Mouse (Mus musculus): ENCODE data around the gene Gramd1b. TPM values are rescaled to one million over a fixed set of nuclear protein-coding genes. Genes with fewer than 3 reads are reported as not detected.

The Gramd1b gene
- polyA plus RNA-seq, 1 experiment, result 0.02 TPM

DNA sequence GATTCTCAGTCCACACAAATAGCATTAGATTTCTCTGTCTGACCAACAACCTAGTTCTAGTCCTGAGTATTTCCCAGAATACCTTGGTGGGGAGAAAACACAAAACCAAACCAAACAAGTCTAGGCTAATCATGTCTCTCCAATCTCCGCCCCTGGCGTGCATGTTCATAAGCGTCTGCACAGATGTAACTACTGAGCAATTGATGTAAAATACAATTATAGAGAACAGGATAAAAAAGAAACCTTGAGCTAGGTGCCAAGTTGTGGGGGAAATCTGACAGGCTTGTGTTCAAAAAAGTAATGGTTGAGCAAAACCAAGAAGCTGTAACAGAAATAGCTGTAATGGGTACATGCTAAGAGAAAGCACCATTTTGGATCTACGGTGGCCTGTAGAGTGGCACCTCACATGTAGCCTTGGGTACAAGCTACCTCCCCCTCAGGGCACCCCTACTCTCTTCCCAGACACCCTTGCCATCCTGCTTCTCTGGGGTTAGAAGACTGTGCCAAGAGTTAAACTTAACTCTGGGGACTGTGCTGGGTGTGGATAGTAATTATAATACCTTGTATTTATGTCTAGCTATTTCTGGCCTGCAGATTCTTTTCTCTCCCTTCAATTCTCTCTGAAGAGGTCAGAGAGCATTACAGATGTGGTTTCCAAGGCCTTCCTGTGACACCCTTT lies 174.3 kb downstream of the Gramd1b start:
- Histone ChIP-seq H3K36me3 (ENCODE audit: control insufficient read depth) (no peaks in the 10 kb centered on the region), H3K4me1 (ENCODE audit: control insufficient read depth) (no peaks in the 10 kb centered on the region)

DNA sequence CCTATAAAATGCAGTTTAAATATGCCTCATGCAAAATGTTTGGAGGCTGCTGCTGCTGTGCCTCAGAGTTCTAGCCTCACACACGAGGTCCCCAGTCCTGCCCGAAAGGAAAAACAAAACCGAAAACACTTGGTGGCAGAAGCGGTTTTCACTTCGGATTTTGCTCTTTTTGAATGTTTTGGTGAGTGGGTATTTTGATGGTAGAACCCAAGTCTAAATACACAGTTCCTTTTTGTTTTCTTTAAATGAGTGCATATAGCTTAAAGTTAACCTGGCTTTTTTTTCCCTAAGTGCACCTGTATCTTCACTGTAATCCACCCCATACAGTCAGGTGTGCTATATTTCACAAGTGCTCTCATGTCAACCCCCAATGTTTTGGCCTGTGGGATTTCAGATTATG lies 174.8 kb downstream of the Gramd1b start:
- Histone ChIP-seq H3K9me3 (ENCODE audit: control insufficient read depth, low read length) (no peaks in the 10 kb centered on the region), H3K27me3 (ENCODE audit: control insufficient read depth) (no peaks in the 10 kb centered on the region), H3K4me1 (ENCODE audit: control insufficient read depth) (no peaks in the 10 kb centered on the region), H3K36me3 (ENCODE audit: control insufficient read depth) (no peaks in the 10 kb centered on the region), H3K4me3 (replicated peaks) (no peak overlapping the region)
- TF ChIP-seq GATA1 (IDR thresholded peaks at IDR 0.05; ENCODE audit: low read length) (no peak), TAL1 (IDR thresholded peaks at IDR 0.05; ENCODE audit: low read length) (no peak)

More for the DNA sequence above, 174.3 kb downstream of the Gramd1b start:
- Histone ChIP-seq H3K27me3 (ENCODE audit: control insufficient read depth) (no peaks in the 10 kb centered on the region), H3K9me3 (ENCODE audit: control insufficient read depth, low read length) (no peaks in the 10 kb centered on the region), H3K4me3 (replicated peaks) (no peak overlapping the region)
- TF ChIP-seq GATA1 (IDR thresholded peaks at IDR 0.05; ENCODE audit: low read length) (no peak), TAL1 (IDR thresholded peaks at IDR 0.05; ENCODE audit: low read length) (no peak)

DNA sequence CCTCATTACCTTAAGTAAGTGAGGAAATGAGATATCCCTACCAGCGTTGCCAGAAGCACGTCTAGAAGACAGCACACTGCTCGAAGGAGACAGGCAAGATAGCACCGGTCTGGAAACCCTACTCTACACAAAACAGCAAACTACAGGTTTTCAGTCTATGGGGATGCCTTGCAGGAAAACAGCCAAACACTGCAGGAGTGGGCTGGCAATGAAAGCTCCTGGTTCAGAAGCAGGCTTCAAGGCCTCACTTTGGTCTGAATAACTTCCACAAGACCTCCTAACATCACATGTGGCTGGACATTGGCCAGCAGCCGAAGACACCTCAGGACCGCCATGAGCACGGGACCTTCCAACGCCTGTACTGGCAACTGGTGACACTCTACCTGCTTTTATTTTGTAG lies 175.8 kb downstream of the Gramd1b start:
- Histone ChIP-seq H3K36me3 (ENCODE audit: control insufficient read depth) (no peaks in the 10 kb centered on the region), H3K27me3 (ENCODE audit: control insufficient read depth) (no peaks in the 10 kb centered on the region), H3K9me3 (ENCODE audit: control insufficient read depth, low read length) (no peaks in the 10 kb centered on the region), H3K4me1 (ENCODE audit: control insufficient read depth) (no peaks in the 10 kb centered on the region), H3K4me3 (replicated peaks) (no peak overlapping the region)
- TF ChIP-seq GATA1 (IDR thresholded peaks at IDR 0.05; ENCODE audit: low read length) (no peak), TAL1 (IDR thresholded peaks at IDR 0.05; ENCODE audit: low read length) (no peak)

DNA sequence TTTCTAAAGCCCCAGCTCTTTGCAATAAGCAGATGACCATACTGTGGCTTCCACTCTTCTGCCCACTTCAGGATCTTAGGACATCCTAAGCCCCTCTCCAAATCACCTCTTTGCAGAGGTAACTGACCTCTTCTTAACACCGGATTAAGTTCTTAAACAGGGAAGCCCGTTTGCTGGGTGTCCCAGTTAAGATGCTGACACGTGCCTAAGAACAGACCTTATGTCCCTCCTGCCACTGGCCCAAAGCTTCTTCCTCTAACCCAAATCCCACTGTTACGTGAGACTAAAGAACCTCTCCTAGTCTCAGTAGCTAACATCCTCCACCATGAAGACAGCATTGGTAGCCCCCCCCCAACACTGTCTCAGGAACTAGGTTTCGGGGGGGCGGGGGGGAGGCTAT lies 177.6 kb downstream of the Gramd1b start:
- Histone ChIP-seq H3K36me3 (ENCODE audit: control insufficient read depth) (no peaks in the 10 kb centered on the region), H3K4me3 (replicated peaks) (no peak overlapping the region), H3K27me3 (ENCODE audit: control insufficient read depth) (no peaks in the 10 kb centered on the region), H3K9me3 (ENCODE audit: control insufficient read depth, low read length) (no peaks in the 10 kb centered on the region), H3K4me1 (ENCODE audit: control insufficient read depth) (no peaks in the 10 kb centered on the region)
- TF ChIP-seq GATA1 (IDR thresholded peaks at IDR 0.05; ENCODE audit: low read length), result no peak

DNA sequence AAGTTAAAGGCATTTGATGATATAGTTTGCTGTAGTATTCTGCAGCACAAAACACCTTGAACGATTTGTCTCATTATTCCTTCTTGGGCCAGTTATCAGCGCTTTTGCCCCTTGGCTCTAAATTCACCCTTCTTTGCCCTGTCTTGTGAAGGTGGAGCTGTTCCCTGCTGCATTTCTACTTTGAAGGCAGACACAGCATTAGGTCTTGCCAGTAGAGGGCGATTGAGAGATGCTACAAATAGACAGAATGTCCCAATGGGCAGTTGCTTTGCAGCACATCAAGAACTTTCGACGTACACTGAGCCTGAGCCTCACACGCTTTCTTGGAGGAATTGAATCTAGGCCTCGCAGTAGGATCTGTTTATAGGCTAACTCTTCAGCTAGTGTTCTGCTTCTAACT lies 180.5 kb downstream of the Gramd1b start:
- Histone ChIP-seq H3K4me1 (ENCODE audit: control insufficient read depth) (no peaks in the 10 kb centered on the region), H3K27me3 (ENCODE audit: control insufficient read depth) (no peaks in the 10 kb centered on the region), H3K9me3 (ENCODE audit: control insufficient read depth, low read length) (no peaks in the 10 kb centered on the region), H3K36me3 (ENCODE audit: control insufficient read depth) (no peaks in the 10 kb centered on the region), H3K4me3 (replicated peaks) (no peak overlapping the region)
- no peak for TF ChIP-seq GATA1 (IDR thresholded peaks at IDR 0.05; ENCODE audit: low read length)
- TF ChIP-seq TAL1 (IDR thresholded peaks at IDR 0.05; ENCODE audit: low read length), result no peak

DNA sequence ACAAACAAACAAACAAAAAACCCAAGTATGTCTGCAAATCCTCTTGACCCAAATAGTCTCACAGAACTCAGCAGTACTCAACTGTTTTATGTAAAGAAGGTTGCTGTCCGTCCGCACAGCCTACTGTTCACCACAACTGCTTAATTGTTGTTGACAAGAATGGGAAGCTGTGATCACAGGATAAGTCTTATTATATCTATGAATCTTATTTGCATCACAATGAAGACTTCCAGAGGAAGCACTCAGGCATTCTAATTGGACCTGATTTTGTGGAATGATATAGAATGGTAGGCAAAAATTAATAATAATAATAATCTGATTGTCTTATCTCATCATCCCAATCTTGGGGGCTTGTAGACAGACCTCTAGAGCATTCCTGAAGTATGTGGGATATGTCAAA lies 181.1 kb downstream of the Gramd1b start:
- H3K9me3 ChIP-seq (ENCODE audit: control insufficient read depth, low read length), result no peaks in the 10 kb centered on the region
- no peak overlapping the region for H3K4me3 ChIP-seq (replicated peaks)
- TF ChIP-seq TAL1 (IDR thresholded peaks at IDR 0.05; ENCODE audit: low read length) (no peak), GATA1 (IDR thresholded peaks at IDR 0.05; ENCODE audit: low read length) (no peak)
- no peaks in the 10 kb centered on the region for H3K36me3 ChIP-seq (ENCODE audit: control insufficient read depth)
- H3K27me3 ChIP-seq (ENCODE audit: control insufficient read depth), result no peaks in the 10 kb centered on the region
- no peaks in the 10 kb centered on the region for H3K4me1 ChIP-seq (ENCODE audit: control insufficient read depth)

DNA sequence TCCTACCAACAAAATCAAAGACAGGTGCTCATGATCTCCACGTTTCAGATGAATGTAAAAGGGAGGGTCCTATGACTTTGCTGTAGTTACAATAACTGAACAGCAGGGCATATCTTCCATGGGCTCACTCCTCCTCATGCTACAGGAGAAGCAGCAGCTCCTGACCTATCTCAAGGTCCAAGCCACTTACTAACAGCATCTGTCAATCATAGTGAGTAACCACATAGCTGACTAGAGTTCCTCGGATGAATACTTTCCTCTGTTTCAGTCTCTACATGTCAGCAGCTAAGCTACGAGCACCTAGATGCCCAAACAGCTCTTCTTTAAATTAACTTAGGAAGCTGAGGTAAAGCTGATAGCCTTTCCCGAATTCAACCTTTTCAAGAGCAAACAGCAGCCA lies 181.6 kb downstream of the Gramd1b start:
- Histone ChIP-seq H3K4me3 (replicated peaks) (no peak overlapping the region), H3K36me3 (ENCODE audit: control insufficient read depth) (no peaks in the 10 kb centered on the region), H3K4me1 (ENCODE audit: control insufficient read depth) (no peaks in the 10 kb centered on the region), H3K27me3 (ENCODE audit: control insufficient read depth) (no peaks in the 10 kb centered on the region), H3K9me3 (ENCODE audit: control insufficient read depth, low read length) (no peaks in the 10 kb centered on the region)
- TF ChIP-seq GATA1 (IDR thresholded peaks at IDR 0.05; ENCODE audit: low read length) (no peak), TAL1 (IDR thresholded peaks at IDR 0.05; ENCODE audit: low read length) (no peak)

DNA sequence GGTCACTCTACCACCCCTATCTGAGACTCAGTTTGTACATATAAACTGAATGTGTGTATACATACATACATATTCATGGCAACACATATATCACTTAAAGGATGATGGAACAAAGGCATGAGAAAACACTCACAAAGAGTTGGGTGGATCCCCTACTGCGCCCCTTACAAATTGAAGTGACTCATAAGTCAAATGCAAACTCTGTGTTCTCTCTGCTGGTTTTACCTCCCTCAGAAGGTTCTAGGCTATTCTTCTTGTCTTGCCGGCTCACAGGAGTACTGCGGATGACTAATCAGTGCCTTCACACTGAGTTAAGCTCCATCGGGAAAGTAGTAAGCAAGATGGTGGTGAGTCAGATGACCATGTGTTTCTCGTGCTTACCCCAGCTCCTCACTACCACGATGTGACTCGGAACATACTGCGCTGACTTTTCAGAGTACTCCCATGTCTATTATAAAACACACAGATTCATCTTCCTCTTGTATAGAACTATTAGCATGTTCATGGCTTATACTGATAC lies 182.4 kb downstream of the Gramd1b start:
- Histone ChIP-seq H3K27me3 (ENCODE audit: control insufficient read depth) (no peaks in the 10 kb centered on the region), H3K4me3 (replicated peaks) (no peak overlapping the region), H3K36me3 (ENCODE audit: control insufficient read depth) (no peaks in the 10 kb centered on the region), H3K9me3 (ENCODE audit: control insufficient read depth, low read length) (no peaks in the 10 kb centered on the region), H3K4me1 (ENCODE audit: control insufficient read depth) (no peaks in the 10 kb centered on the region)
- TF ChIP-seq GATA1 (IDR thresholded peaks at IDR 0.05; ENCODE audit: low read length) (no peak), TAL1 (IDR thresholded peaks at IDR 0.05; ENCODE audit: low read length) (no peak)

DNA sequence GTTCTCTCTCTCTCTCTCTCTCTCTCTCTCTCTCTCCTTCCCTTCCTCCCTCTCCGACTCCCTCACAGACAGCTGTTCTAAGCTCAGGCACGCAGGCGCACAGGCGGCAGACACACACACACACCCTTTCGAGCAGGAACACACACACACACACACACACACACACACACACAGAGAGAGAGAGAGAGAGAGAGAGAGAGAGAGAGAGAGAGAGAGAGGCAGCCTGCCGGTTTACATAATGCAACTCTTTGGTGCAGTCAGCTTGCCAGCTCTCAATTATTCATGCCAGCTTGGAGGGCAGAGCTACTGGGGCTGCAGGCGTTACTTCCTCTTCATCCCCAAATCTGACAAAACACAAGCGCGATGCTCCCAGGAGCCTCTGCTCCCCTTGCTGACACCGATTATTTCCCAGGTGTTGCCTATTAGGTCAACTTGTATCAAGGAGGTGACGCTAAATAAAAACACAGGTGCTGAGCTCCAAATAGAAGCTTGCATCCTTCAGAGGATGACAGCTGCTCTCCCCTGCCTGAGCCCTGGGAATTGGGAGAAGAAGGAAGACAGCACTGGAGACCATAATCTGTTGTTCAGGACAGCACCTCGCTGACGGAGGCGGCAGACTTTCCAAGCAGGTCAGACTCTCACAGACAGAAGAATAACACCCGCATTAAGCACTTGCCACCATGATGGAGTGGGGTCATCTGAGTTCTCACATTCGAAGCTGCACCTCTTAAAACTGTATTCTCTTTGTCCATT lies 184.8 kb downstream of the Gramd1b start:
- H3K4me1 ChIP-seq (ENCODE audit: control insufficient read depth), result no peaks in the 10 kb centered on the region
- no peaks in the 10 kb centered on the region for H3K27me3 ChIP-seq (ENCODE audit: control insufficient read depth)
- no peaks in the 10 kb centered on the region for H3K36me3 ChIP-seq (ENCODE audit: control insufficient read depth)
- H3K4me3 ChIP-seq (replicated peaks), result no peak overlapping the region
- TF ChIP-seq TAL1 (IDR thresholded peaks at IDR 0.05; ENCODE audit: low read length) (no peak), GATA1 (IDR thresholded peaks at IDR 0.05; ENCODE audit: low read length) (no peak)
- no peaks in the 10 kb centered on the region for H3K9me3 ChIP-seq (ENCODE audit: control insufficient read depth, low read length)

Data from erythroblast, embryonic 14.5 days (primary cell).